Mouse (Mus musculus) G1E (cell line): ENCODE measurements around the gene Tapbpl. TPM values are rescaled to one million over a fixed set of nuclear protein-coding genes. Genes with fewer than 3 reads are reported as not detected.

Experiments used
- ATAC-seq: 2 replicates; pipeline ENCODE4 v1.8.0; 2016; ENCODE audit warnings: mild to moderate bottlenecking; ENCODE audit not compliant: insufficient number of reproducible peaks, poor library complexity, low FRiP score, severe bottlenecking; ENCODE audit errors: extremely low read depth
- DNase-seq: peaks from one replicate; pipeline ENCODE4 v3.0.0; 2012; ENCODE audit warnings: low spot score
- H3K27me3 ChIP-seq: 2 replicates; pipeline ENCODE4 v1.6.1; 2012; ENCODE audit warnings: mild to moderate bottlenecking, low read length, inconsistent platforms; ENCODE audit not compliant: insufficient read depth
- H3K36me3 ChIP-seq: replicated peaks from 2 replicates; pipeline ENCODE3; 2012; ENCODE audit warnings: mild to moderate bottlenecking, inconsistent platforms
- H3K4me1 ChIP-seq: 2 replicates; pipeline ENCODE4 v1.6.1; 2012; ENCODE audit warnings: low read depth, low read length, inconsistent platforms, mixed read lengths; ENCODE audit not compliant: insufficient read depth
- H3K4me3 ChIP-seq: 2 replicates; pipeline ENCODE4 v1.5.1; 2012; ENCODE audit warnings: low read depth, mild to moderate bottlenecking, inconsistent platforms, low read length, moderate library complexity, mixed read lengths
- H3K9me3 ChIP-seq: replicated peaks from 2 replicates; pipeline ENCODE4 v1.6.1; 2012; ENCODE audit warnings: inconsistent platforms
- CTCF ChIP-seq: IDR thresholded peaks from 2 replicates; pipeline ENCODE4 v1.5.1; 2012; ENCODE audit warnings: low read depth, low read length, inconsistent platforms, mixed read lengths
- GATA1 ChIP-seq: IDR thresholded peaks from 2 replicates; pipeline ENCODE4 v1.6.1; 2012; ENCODE audit warnings: borderline replicate concordance, low read length, inconsistent platforms, mixed read lengths
- GATA2 ChIP-seq: IDR thresholded peaks from 2 replicates; pipeline ENCODE4 v1.6.1; 2012; ENCODE audit warnings: low read depth, low read length, inconsistent platforms, borderline replicate concordance
- POLR2AphosphoS5 ChIP-seq: IDR thresholded peaks from 2 replicates; pipeline ENCODE4 v1.6.1; 2012; ENCODE audit warnings: low read depth, low read length, inconsistent platforms; ENCODE audit not compliant: insufficient replicate concordance
- TAL1 ChIP-seq: conservative IDR thresholded peaks from 2 replicates; pipeline ENCODE4 v1.6.1; 2012; ENCODE audit warnings: low read depth, low read length, inconsistent platforms, mixed read lengths
- polyA plus RNA-seq: library from polyadenylated mRNA; stranded (reverse); fragments of >175 nt; gene quantifications from 2 replicates; pipeline ENCODE4 v1.2.3, GENCODE M21; 2012
- total RNA-seq, 2 experiments: library from RNA; stranded (forward) in 1 of 2; stranded (reverse) in 1 of 2; fragments of 200-1000 nt in 1 of 2; fragments of >200 nt in 1 of 2; fragmentation: Nextera tagmentation in 1 of 2; gene quantifications; 2 replicates each; pipeline ENCODE4 v1.2.3; 2014 to 2017

The Tapbpl gene
- total and polyA plus RNA-seq, 3 experiments, result 0.90 to 1.8 (median 1.4) TPM

GRCm38 (mm10) chr6:125193390-125193789, 38.3 kb downstream of the Tapbpl start:
- no peak for DNase-seq
- H3K36me3 ChIP-seq, result peaks cover 54% of the 10 kb centered on the region
- H3K9me3 ChIP-seq, result no peaks in the 10 kb centered on the region
- H3K27me3 ChIP-seq, result no peaks in the 10 kb centered on the region
- H3K4me1 ChIP-seq, result peaks cover 26% of the 10 kb centered on the region
- ATAC-seq, result peak; percentile 15; the same call in 1 of the 2 replicates
- TF ChIP-seq POLR2AphosphoS5, result no peak
- TF ChIP-seq GATA2, result no peak
- TF ChIP-seq GATA1, result no peak
- TF ChIP-seq TAL1, result no peak
- TF ChIP-seq CTCF, result no peak
- H3K4me3 ChIP-seq, result peak overlapping the region; percentile 2; the same call in 1 of the 2 replicates

- H3K36me3 ChIP-seq, result peaks cover 56% of the 10 kb centered on the region
- TF ChIP-seq TAL1, result no peak
- no peak for TF ChIP-seq CTCF
- TF ChIP-seq GATA2, result no peak
- TF ChIP-seq GATA1, result no peak
- no peak for TF ChIP-seq POLR2AphosphoS5
- no peak for DNase-seq
Measured at GRCm38 (mm10) chr6:125192841-125193240, 38.8 kb downstream of the Tapbpl start.

GRCm38 (mm10) chr6:125192016-125192714, 39.5 kb downstream of the Tapbpl start:
- H3K4me1 ChIP-seq, result peaks cover 28% of the 10 kb centered on the region
- no peak for TF ChIP-seq TAL1
- TF ChIP-seq GATA2, result no peak
- no peak for TF ChIP-seq CTCF
- TF ChIP-seq GATA1, result no peak
- TF ChIP-seq POLR2AphosphoS5, result no peak
- H3K4me3 ChIP-seq, result peak overlapping the region; percentile 88
- no peaks in the 10 kb centered on the region for H3K27me3 ChIP-seq
- peak; percentile 76 for DNase-seq
- peak; percentile 80 for ATAC-seq
- peaks cover 58% of the 10 kb centered on the region for H3K36me3 ChIP-seq
- no peaks in the 10 kb centered on the region for H3K9me3 ChIP-seq

More at GRCm38 (mm10) chr6:125192841-125193240, 38.8 kb downstream of the Tapbpl start:
- Histone ChIP-seq H3K27me3 (no peaks in the 10 kb centered on the region), H3K4me1 (peaks cover 26% of the 10 kb centered on the region), H3K4me3 (peak overlapping the region; percentile 88), H3K9me3 (no peaks in the 10 kb centered on the region)
- no peak for ATAC-seq

GRCm38 (mm10) chr6:125191332-125192015, 40.2 kb downstream of the Tapbpl start, which contains the start of the genes Ncapd2 and Mrpl51:
Gene Ncapd2 (minus strand): TSS chr6:125191701.
Gene Mrpl51 (plus strand): TSS chr6:125191801.
- peaks cover 28% of the 10 kb centered on the region for H3K4me1 ChIP-seq
- H3K27me3 ChIP-seq, result no peaks in the 10 kb centered on the region
- TF ChIP-seq GATA2 (no peak), POLR2AphosphoS5 (no peak), GATA1 (no peak), TAL1 (no peak), CTCF (no peak)
- H3K9me3 ChIP-seq, result no peaks in the 10 kb centered on the region
- peaks cover 61% of the 10 kb centered on the region for H3K36me3 ChIP-seq
- H3K4me3 ChIP-seq, result peak within 1 kb of the TSS; percentile 88
- ATAC-seq (peak; percentile 80), DNase-seq (peak; percentile 85)

GRCm38 (mm10) chr6:125190816-125191215, 40.8 kb downstream of the Tapbpl start:
- H3K27me3 ChIP-seq, result no peaks in the 10 kb centered on the region
- peaks cover 28% of the 10 kb centered on the region for H3K4me1 ChIP-seq
- no peak for TF ChIP-seq GATA2
- no peak for TF ChIP-seq CTCF
- no peak for ATAC-seq
- no peak for DNase-seq
- peak overlapping the region; percentile 88 for H3K4me3 ChIP-seq
- H3K36me3 ChIP-seq, result peaks cover 62% of the 10 kb centered on the region
- H3K9me3 ChIP-seq, result no peaks in the 10 kb centered on the region

- H3K36me3 ChIP-seq, result peaks cover 85% of the 10 kb centered on the region
- H3K27me3 ChIP-seq, result no peaks in the 10 kb centered on the region
- H3K9me3 ChIP-seq, result no peaks in the 10 kb centered on the region
- H3K4me3 ChIP-seq, result no peak overlapping the region
- H3K4me1 ChIP-seq, result peaks cover 17% of the 10 kb centered on the region
- ATAC-seq, result no peak
- TF ChIP-seq CTCF (no peak), GATA1 (no peak), GATA2 (no peak), TAL1 (no peak), POLR2AphosphoS5 (no peak)
- DNase-seq, result no peak
Measured at GRCm38 (mm10) chr6:125186203-125186602, 45.5 kb downstream of the Tapbpl start.
